Mouse (Mus musculus) forelimb bud, embryonic 11.5 days (tissue): ENCODE data around the gene Kcnk13.

Experiments
- DNase-seq: peaks from one replicate; pipeline ENCODE4 v3.0.0-alpha.2; 2012; ENCODE audit warnings: low read depth, low spot score

The Kcnk13 gene

DNA sequence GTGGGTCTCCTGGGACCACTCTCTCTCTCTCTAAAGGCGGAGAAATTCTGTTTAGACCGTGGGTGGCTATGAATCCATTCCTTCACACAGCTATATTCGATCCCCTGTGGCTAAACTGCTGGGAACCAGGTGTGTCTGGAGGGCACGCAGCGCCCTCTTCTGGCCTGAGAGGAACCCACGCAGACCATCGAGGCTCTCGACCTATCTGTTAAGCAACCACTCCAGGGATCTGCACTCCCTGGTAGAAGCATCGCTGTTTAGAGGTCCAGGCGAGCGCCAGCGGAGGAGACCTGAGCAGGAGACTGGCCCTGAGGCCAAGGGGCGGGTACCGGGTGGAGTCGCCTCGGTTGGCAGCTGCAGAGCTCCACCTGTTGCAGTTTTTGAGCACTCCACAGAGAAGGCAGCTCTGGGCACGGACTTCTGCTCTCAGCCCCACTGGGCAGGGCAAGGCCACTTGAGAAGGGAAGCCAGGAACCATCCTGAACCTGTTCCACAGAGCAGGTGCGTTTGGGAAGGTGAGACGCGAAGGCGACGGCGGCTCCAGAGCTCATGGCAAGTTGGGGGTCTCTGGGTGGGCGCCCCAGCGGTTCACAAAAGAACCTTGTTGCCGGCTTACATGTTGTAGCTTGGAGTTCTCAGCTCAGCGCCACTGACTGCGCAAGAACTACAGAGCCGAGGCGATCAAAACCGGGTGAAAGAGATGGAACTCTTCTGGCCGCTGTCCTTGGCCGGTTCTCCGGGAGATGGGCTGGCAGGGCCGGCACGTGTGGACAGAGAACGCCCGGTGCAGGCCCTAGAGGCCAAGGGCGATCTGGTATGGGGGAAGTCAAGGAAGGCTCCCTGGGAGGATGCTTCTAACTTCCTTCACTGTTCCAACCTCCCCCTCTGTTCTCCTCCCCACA lies at the start of gene Kcnk13:
Gene Kcnk13, plus strand, starts transcription at position 199 of the 902 bp plus-strand sequence.
- DNase-seq: peak; percentile 76

DNA sequence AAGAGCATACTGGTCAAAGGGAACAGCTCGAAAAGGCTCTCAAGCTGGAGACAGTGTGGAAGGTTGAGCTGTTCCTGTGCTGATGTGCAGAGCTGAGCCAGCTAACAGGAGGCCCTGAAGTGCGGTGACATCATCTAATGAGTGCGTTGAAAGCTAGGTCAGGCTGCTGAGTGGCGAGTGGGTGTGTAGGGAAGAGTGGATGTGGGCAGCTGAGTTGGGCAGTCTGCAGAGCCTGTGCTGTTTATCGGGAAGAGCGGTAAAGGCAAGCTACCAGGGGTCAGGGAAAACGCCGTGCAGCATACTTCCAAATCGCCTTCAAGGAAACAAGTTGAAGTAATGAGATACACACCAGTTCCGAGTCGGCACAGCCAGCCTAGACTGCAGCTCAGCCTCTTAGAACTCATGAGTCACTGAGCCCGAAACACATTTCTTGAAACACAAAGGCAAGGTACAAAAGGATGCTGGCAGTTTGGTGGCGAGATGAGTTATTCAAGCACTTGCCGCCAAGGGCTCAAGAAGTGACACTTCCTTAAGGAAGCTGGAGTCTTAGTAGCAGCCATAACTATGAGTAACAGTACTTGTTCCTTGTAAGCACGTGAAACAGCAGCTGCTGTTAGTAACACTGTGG lies 46.4 kb upstream of the Kcnk13 start:
- no peak for DNase-seq

DNA sequence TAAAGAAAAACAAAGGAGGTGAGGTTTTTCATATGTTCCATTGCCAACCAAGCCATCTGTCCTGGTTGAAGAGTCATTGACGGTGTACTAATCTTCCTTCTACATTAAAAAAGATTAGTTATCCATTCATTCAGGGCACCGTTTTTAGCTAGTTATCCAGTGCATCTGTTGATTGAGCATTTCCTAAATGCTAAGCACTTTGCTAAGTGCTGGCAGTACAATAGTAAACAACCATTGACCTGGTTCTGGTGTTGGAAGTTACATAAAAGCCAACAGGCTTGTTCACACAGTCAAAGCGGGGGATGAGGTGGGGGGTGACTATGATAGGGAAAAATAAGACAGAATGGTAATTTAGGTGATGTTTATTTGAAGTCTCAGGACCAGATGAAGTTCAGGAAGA lies 44.7 kb upstream of the Kcnk13 start:
- DNase-seq: no peak

DNA sequence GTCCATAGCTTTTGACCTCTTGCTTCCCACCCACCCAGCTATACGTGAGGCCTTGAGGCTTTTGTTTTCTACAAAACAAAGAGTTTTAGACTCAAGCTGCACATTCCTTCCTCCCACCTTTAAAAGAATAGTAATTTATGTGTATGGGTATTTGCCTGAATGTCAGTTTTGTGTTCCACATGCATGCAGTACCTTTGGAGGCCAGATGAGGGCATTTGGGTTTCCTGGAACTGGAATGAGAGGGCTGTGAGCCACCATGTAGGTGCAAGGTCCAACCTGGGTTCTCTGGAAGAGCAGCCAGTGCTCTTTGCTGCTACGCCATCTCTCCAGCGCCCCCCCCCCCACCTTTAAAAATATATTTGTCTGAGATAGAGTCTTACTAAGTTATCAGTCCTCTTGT lies 43.3 kb upstream of the Kcnk13 start:
- DNase-seq: no peak

DNA sequence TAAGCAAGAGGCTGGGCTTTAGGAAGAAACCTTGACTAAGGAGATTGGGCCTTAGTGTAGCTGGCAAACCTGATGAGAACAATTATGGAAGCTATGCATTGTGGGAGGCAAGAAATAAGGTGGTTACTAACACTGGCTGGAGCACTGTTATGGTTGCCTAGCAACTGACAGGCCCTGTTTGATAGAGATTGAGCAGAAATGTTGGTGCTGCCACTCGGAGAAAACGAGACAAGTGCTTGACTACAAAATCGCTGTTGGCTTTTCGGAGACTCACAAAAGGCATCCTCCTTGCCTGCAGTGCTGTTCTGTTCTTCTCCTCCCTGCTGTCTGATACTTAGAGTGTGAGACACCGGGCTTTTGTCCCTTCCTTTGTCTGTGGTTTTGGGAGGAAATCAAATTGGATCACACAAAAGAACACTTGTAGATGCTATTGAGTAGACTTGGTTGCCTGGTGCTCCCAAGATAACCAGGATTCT lies 41.1 kb upstream of the Kcnk13 start:
- DNase-seq: no peak

DNA sequence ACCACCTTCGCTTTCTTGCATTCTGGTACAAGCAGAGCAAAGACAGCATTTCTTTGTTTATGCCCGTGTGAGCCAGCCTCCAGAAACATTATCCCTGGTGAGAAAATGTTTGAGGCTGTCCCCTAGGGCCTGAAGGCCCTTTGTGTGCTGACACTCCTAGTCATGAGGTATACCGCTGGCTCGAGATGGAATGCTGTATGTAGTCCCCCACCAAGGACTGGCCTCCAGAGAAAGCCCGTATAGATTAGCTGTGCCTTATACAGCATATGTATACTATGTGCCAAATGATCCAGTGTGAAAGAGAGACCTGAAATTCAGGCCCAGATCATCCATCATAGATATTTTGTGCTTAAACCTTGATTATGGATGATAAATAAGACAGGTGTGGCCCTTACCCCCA lies 40.6 kb upstream of the Kcnk13 start:
- no peak for DNase-seq

DNA sequence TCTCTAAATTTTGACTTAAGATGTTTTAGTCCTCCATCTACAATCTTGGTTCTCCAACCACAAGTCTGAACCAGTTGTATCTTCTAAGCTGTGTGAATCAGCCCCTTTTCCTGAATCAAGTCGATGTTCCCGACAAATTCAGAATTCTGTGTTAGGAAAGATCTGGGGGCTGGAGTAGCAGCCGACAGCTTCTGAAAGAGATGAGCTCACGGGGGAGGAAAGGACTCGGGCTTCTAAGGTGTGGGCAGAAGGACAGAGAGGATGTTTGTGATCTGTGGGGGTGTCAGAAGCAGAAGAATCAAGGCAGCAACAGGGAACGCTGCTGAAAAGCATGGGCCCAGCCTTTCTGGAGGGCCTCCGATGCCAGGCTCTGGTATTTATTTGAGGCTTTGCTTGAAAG lies 36.0 kb upstream of the Kcnk13 start:
- no peak for DNase-seq

DNA sequence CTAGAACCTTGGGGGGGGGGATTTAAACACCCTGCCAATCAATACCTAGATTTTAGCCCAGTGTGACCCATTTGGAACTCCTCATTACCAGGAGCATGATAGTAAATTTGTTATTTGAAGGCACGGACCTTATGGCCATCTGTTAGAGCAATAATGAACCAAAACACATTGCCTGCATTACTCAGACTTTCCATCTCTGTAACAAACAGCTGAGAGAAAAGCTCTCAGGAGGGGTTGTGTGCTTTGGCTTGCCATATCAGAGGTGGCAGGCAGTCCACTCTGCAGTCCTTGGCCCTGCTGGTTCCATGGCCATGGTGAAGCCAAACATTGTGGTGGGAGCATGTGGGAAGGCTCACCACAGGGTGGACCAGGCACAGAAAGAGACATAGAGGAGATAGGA lies 35.1 kb upstream of the Kcnk13 start:
- no peak for DNase-seq

DNA sequence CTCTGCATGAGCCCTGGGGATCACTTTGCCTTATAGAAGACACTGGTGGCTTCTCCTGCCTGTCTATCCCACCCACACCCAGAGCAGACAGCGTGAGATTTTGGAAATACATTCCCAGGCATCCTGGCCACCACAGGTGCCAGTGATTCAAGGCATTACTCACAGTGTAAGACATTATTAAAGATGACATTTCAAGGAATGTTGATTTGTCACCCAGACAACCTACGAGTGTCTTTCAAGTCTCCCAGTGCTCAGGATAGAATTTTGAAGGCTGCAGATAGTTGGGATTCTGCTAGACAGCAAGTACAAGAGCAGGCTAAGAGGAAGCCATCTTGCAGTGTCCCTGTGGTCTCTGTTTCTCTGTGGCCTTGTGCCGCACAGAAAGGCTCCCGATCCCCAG lies 32.1 kb upstream of the Kcnk13 start:
- no peak for DNase-seq

DNA sequence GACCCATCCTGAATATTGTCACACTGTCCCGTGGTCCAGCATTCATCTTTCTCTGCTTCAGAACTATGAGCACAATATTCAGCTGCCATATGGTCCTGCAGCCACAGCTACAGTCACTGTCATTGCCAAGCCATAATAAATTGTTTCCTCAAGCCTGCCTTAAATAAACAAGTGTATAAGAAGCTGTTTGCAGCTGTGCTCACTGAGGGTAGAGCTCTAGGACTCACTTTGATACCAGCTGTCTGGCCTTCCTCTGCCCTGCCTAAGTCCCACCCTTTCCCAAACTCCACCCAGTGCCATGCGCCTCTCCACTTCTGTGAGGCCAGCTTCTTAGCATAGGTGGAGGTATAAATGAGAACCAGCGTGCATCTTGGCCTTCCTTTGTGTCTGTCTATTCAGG lies 30.7 kb upstream of the Kcnk13 start:
- DNase-seq: no peak

DNA sequence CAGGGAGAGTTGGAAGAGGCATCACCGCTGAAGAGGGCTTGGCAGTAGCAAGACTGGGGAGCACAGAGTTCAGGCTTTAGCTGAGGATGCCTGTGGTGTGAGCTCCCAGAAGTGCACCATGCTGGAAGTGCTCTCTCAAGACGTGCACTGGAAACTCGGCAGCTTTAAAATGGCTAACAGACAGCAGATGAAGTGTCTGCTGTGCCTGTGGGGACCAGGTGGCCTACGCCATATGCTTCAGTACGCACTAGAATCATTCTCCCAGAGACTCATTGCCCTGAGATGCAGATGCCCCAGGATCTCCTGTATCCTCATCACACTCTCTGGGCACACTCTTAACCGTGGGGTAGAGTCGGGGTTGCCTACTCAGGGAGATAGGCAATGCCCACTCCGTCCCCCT lies 28.9 kb upstream of the Kcnk13 start:
- no peak for DNase-seq

DNA sequence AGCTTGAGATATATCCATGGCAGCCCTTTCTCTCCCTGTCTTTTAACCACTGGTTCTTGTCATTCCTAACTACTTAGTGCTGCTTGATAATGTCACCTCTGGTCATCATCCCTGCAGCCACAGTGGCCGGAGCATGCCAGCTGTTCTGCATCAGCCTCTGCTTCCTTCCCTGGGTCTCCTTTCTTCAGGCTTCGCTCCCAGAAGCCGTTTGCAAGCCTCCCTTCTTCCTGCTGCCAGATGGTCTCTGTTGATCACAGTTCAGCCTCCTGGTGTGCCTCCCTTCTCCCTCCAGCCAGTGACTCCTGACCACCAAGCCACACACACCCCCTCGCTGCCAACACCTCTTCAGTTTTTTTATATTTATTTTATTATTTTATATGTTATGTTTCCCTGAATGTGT lies 25.8 kb upstream of the Kcnk13 start:
- no peak for DNase-seq

DNA sequence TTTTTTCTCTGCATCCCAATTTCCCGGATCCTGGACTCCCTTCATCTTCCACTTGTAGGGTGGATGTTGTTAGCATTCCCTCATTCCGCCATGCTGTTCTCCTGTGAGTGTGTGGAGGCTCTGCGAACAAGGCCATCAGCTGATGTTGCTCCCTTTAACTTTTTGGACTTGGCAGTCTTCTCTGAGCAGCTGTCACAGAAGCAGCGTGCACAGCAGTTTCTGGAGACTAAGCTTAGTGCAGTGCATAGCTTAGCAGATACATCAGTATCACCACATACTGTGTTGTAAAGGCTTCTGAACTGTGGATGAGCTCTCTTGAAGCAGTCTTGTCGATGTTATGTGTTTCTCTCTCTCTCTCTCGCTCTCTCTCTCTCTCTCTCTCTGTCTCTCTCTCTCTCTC lies 25.1 kb upstream of the Kcnk13 start:
- DNase-seq: no peak

DNA sequence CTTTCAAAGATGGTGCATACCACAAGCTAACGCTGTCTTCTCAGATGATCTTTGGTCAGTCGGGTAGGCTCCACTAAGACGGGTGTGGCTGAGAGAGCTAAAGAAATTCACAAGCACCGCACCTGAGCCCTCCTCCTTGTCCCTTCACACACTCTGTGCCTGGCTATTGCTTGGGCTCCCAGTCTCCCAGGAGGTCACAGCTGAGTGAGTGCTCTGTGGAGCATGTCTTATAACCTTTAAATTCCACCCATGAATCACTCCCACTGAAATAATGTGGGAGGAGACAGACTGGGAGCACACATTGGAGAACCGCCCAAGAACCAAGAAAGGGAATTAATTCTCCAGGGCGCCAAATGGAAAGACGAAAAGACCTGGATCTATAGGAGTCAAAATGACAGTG lies 23.6 kb upstream of the Kcnk13 start:
- DNase-seq: no peak

DNA sequence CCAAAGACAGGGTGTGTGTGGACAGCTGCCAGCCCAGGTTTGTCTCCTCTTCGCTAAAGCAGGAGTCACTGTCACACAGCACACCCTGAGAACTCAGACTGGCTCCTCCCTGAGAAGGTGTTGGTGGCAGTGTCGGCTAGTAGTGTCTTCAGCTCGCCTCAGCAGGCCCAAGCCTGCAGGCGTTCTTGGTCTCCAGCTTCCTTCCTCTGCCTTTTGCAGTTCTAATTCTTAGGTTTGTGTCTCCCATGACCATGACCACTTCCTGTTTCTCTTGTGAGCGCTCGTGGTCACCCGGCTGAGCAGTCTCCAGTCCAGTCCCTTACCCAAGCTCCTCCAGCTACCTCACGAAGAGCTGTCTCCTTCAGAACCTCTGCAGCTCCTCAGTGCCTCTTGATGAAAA lies 21.9 kb upstream of the Kcnk13 start:
- DNase-seq: no peak

DNA sequence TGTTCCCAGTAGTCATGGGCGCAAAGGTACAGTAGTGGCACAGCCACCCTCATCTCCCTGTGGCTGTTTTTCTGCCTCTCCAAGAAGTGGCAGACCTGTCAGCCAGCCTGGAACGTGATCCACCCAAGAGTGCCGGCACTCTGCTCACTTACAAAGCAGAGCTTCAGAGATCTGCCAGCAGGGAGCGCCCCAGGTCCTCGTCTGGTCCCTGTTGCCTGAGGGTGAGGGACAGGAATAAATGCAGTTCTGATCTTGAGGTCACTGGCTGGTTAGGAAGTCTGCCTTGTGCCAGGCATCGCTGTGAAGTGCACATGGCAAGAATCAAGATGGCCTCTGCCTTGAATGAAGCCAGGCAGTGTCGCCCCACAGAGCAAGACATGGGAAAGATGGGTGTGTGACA lies 11.4 kb upstream of the Kcnk13 start:
- DNase-seq: peak; percentile 49

DNA sequence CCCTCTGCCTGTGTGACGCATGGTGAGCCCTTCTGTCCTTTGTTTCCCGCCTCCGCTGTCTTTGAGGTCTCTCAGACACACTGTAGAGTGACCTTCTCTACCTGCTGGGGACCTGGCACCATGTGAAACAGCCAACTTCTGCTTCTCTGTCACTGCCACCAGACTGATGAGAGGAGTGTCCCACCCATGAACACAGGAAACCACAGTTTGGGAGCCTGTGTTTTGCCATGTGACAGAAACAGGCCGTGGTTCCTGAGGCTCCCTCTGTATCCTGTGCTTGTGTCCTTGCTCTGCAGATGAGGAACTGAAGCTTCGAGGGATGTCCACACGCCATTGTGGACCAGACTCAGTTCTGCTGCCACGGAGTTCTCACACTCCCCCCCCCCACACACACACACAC lies 7.9 kb upstream of the Kcnk13 start:
- DNase-seq: no peak

DNA sequence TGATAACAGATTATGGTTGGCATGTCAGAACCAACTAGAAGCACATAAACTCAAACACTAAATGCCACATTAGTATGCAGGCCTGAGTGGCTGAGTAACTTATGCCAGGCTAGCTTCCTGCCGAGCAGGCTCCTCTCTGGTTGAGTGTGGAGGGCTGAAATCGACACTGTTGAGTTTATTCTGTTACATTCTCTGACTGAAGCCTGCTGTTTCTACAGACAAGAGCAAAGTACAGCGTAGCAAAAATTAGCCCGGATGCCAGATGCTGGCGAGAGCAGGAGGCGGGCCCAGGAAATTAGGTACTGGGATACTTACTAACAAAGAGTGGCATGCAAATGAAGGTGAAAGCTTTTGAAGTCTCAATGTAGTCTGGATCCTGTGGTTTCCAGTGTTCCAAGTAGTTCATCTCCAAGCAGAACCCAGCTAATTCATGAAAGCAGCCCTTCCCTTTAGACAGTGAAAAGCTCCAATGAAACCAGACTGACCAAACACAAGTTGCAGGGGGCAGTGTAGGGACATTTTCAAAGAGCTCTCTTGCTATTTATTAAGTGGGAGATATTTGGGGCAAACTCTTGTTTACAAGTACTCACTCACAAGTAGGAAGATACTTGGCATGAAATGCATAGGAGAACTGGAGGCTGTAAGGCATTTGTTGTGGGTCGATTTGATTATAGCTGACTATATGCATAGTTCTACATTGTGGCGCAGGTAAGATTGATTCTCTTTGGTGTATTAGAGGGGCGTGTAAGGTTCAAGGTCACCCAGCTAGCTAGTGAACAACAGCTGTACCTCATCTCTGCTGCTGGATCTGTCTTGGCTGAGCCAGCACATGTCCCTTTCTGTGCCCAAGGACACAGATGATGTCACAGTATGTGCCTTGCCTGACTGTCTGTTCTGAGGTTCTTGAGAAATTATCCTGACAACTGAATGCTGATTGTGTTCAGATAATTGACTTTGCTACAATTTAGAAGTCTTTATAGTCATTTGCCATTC lies 5.9 kb upstream of the Kcnk13 start:
- no peak for DNase-seq

DNA sequence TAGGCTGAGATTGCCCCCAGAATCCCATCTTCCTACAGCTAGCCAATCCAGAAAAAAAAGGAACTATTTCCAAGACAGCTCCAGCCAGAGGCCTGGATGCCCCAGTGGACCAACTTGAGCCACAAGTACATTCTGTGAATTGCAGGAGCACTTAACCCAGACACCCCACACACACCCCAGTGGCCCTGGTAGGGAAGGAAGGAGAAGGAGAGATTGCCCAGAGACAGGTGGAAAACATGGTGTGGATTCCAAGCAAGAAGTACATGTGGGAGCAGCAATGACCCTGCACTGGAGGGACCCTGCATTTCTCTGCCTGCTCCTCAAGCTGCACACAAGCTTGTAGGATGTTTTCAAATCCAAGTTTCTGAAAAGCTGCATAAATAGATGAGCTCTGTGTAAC lies 5.0 kb upstream of the Kcnk13 start:
- no peak for DNase-seq

DNA sequence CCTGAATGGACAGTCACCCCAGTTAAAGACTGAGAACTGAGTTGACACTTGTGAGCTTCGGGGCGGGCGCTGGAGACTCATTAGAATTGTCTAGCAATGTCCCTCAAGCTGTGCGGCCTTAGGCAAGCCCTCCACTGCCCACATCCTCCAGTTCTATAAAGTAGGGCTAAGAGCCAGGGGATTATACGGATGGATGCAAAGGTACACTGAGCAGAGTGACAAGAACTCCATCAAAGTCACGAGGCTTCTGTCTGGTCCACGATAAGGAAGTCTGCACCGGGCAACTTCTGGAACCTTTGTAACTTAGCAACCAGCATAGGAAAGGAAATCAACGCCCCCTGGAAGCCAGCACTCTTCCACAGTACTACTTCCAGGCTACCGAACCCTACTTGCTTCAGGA lies 4.4 kb upstream of the Kcnk13 start:
- no peak for DNase-seq

DNA sequence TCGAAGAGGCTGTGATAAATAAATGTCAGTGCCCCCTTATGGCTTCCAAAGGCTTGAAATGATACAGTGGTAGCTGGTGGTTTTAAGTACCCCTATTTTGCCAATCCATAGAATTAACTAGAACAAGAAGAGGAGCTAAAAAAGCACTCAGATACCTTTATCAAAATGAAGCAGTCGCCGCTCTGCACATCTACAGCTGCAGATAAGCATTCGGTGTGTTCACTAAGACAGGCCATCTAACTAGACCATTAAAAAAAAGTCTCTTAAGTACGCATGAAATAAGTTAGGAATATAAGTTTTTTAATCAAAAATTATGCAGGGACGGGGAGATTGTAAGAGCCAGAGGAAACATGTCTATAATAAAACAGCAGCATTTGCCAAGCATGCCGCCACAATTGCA lies 3.6 kb upstream of the Kcnk13 start:
- no peak for DNase-seq
